23 mouse cellular contexts compared by ENCODE assay signal in the genomic region with DNA sequence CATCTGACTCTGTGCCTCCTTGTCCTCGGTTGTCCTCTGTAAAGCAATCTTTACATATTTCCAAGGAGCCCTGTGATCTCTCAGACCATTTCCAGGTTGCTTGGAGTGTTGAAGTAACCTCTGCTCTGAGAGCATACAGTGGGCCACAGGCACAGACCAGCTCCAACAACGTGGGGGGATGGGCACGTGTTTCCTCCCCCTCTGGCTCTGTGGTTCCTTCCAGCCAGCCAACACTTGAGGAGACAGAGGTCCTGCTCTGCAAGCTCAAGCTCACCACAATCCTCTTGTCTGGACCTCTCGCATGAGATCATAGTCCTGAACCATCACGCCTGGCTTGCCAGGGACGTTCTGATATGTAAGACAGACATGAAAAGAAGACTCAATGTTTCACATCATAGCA.
DNase-seq lines count a peak whose midpoint lies in the region; TF ChIP-seq lines count a peak whose summit lies in the region.
"Had no signal": no experiment of that assay in that cellular context is flagged by ENCODE, and none has a peak within 500 bp of the region (broad histone marks: within the 10 kb centered on the region; RNA-seq: fewer than 3 reads in every experiment).

No protein-coding gene starts in this region.

- H3K36me3 ChIP-seq in testis, adult 2 months (ENCODE audit: control insufficient read depth, insufficient read depth, low read length) = no peaks in the 10 kb centered on the region
- H3K36me3 ChIP-seq: embryonic facial prominence, embryonic 13.5 days; forebrain, embryonic 15.5 days; heart, embryonic 10.5 days; heart, embryonic 15.5 days; intestine, embryonic 15.5 days; limb, embryonic 15.5 days; liver, embryonic 13.5 days; neural tube, embryonic 13.5 days had no signal

- intact Hi-C loops in heart, postnatal 14 days (cut with DNase I) = loop anchor here (5.0 kb wide), 1 partner anchor 152 kb away; no protein-coding TSS in a partner anchor

- peak; percentile 59 for DNase-seq in adrenal gland, postnatal 14 days
- DNase-seq in adrenal gland, adult 18-20 months (ENCODE audit: low spot score in 2 of 2) = no peak
- peak; percentile 84 for DNase-seq in heart, adult 11 months
- no peak for DNase-seq in heart, postnatal 14 days
- no peak for DNase-seq in testis, postnatal 14 days (ENCODE audit: low spot score)
- DNase-seq in right cerebral cortex, postnatal 10 days (ENCODE audit: low spot score in 2 of 2) = no peak
- DNase-seq: heart, postnatal 36 days; liver, embryonic 13.5 days; lung, adult 2 months; right cerebral cortex, postnatal 14 days had no signal

- peak overlapping the region; percentile 40 for H3K27ac ChIP-seq in testis, adult 2 months (ENCODE audit: control insufficient read depth, insufficient read depth, low read depth, low read length)
- H3K27ac ChIP-seq: embryonic facial prominence, embryonic 13.5 days; forebrain, embryonic 10.5 days; forebrain, embryonic 15.5 days; heart, embryonic 10.5 days; heart, embryonic 15.5 days; hindbrain, embryonic 12.5 days; hindbrain, postnatal 0 days; intestine, embryonic 15.5 days; layer of hippocampus, adult 2 months; limb, embryonic 15.5 days; liver, embryonic 13.5 days; midbrain, embryonic 12.5 days; neural tube, embryonic 13.5 days had no signal

- H3K27me3 ChIP-seq in testis, adult 2 months (ENCODE audit: control insufficient read depth, insufficient read depth, low read length) = no peaks in the 10 kb centered on the region
- H3K27me3 ChIP-seq: embryonic facial prominence, embryonic 13.5 days; forebrain, embryonic 15.5 days; heart, embryonic 15.5 days; hindbrain, embryonic 12.5 days; intestine, embryonic 15.5 days; limb, embryonic 15.5 days; liver, embryonic 13.5 days; midbrain, embryonic 12.5 days; neural tube, embryonic 13.5 days had no signal

- no peak for TF ChIP-seq CTCF in testis, adult 2 months (IDR thresholded peaks at IDR 0.05; ENCODE audit: control insufficient read depth, insufficient read depth, insufficient replicate concordance, low read depth, low read length)

- H3K4me1 ChIP-seq in testis, adult 2 months (ENCODE audit: control insufficient read depth, insufficient read depth, low read length) = peaks cover 28% of the 10 kb centered on the region
- H3K4me1 ChIP-seq: embryonic facial prominence, embryonic 13.5 days; forebrain, embryonic 15.5 days; heart, embryonic 15.5 days; intestine, embryonic 15.5 days; liver, embryonic 13.5 days had no signal

- no peak for TF ChIP-seq POLR2A in testis, adult 2 months (IDR thresholded peaks at IDR 0.05; ENCODE audit: control insufficient read depth, low read depth, low read length)

- H3K4me3 ChIP-seq in testis, adult 2 months (ENCODE audit: control insufficient read depth, low read depth, low read length) = no peak overlapping the region
- H3K4me3 ChIP-seq: embryonic facial prominence, embryonic 13.5 days; forebrain, embryonic 10.5 days; forebrain, embryonic 15.5 days; heart, embryonic 10.5 days; heart, embryonic 15.5 days; hindbrain, embryonic 12.5 days; intestine, embryonic 15.5 days; layer of hippocampus, adult 2 months; limb, embryonic 15.5 days; liver, embryonic 13.5 days; midbrain, embryonic 12.5 days; neural tube, embryonic 13.5 days had no signal

Comparison
In these comparisons a context has a peak if more than half of its experiments do, and no peak if none do; other contexts are left out.
1. DNase-seq: peak in adrenal gland, postnatal 14 days (single experiment) and heart, adult 11 months (single experiment); none in adrenal gland, adult 18-20 months (0 of 2), heart, postnatal 14 days (0 of 2), testis, postnatal 14 days (single experiment) and right cerebral cortex, postnatal 10 days (0 of 2).